Mouse (Mus musculus) CH12.LX (cell line): ENCODE data around the gene Gpr157. TPM values are rescaled to one million over a fixed set of nuclear protein-coding genes. Genes with fewer than 3 reads are reported as not detected.

ENCODE experiments used
- DNase-seq: peaks from one replicate; pipeline ENCODE4 v3.0.0-alpha.2; 2013; ENCODE audit errors: extremely low read depth
- H3K27ac ChIP-seq: 2 replicates; pipeline ENCODE4 v1.5.1; 2012; ENCODE audit warnings: low read depth, mild to moderate bottlenecking, control low read depth, moderate library complexity; ENCODE audit not compliant: insufficient read depth
- H3K27me3 ChIP-seq: replicated peaks from 2 replicates; pipeline ENCODE3; 2012; ENCODE audit warnings: inconsistent platforms
- H3K36me3 ChIP-seq, 2 experiments: replicated peaks in 1 of 2; 2 replicates each; pipeline versions ENCODE3 to v1.6.1; 2012; ENCODE audit warnings: inconsistent platforms in 1 of 2, low read length in 1 of 2, mild to moderate bottlenecking in 1 of 2, mixed read lengths in 1 of 2, moderate library complexity in 1 of 2; ENCODE audit not compliant: control insufficient read depth in 1 of 2, insufficient read depth in 1 of 2
- H3K4me1 ChIP-seq, 2 experiments: 2 replicates each; pipeline ENCODE4 v1.6.1; 2012; ENCODE audit warnings: inconsistent platforms in 1 of 2, moderate library complexity in 1 of 2; ENCODE audit not compliant: insufficient read depth in 2 of 2, control insufficient read depth in 1 of 2
- H3K4me2 ChIP-seq: 2 replicates; pipeline ENCODE4 v1.6.1; 2012; ENCODE audit warnings: low read depth, mild to moderate bottlenecking, control low read depth; ENCODE audit not compliant: poor library complexity, insufficient read depth, severe bottlenecking
- H3K4me3 ChIP-seq, 3 experiments: fragments of 150-350 bp in 1 of 3; sonication (generic) in 1 of 3; replicated peaks in 1 of 3; 2 replicates each; pipeline versions ENCODE3 to v1.5.1; 2011 to 2012; ENCODE audit warnings: low read depth in 2 of 3, low read length in 2 of 3, mild to moderate bottlenecking in 2 of 3, moderate library complexity in 2 of 3, control low read depth in 1 of 3, improper control_type of control experiment in 1 of 3, inconsistent platforms in 1 of 3, mixed read lengths in 1 of 3; ENCODE audit not compliant: poor library complexity in 1 of 3
- H3K79me2 ChIP-seq: replicated peaks from 2 replicates; pipeline ENCODE4 v1.6.1; 2012; ENCODE audit warnings: mild to moderate bottlenecking, moderate library complexity; ENCODE audit not compliant: control insufficient read depth, poor library complexity, insufficient read depth, severe bottlenecking; ENCODE audit errors: extremely low read depth
- H3K9ac ChIP-seq: 2 replicates; pipeline ENCODE4 v1.6.1; 2012; ENCODE audit warnings: low read depth, mild to moderate bottlenecking, control low read depth, moderate library complexity; ENCODE audit not compliant: insufficient read depth
- H3K9me3 ChIP-seq: replicated peaks from 2 replicates; pipeline ENCODE3; 2012; ENCODE audit warnings: low read length, inconsistent platforms, mixed read lengths
- CHD2 ChIP-seq: IDR thresholded peaks from 2 replicates; pipeline ENCODE4 v1.6.1; 2011; ENCODE audit warnings: low read length, improper control_type of control experiment
- CTCF ChIP-seq, 2 experiments: IDR thresholded peaks in 1 of 2; conservative IDR thresholded peaks in 1 of 2; 2 replicates each; pipeline ENCODE4 v1.5.1; 2011 to 2012; ENCODE audit warnings: low read depth in 2 of 2, low read length in 2 of 2, improper control_type of control experiment in 1 of 2, inconsistent platforms in 1 of 2, mild to moderate bottlenecking in 1 of 2, moderate library complexity in 1 of 2
- EP300 ChIP-seq: IDR thresholded peaks from 2 replicates; pipeline ENCODE4 v1.6.1; 2011; ENCODE audit warnings: low read length, improper control_type of control experiment
- ETS1 ChIP-seq: conservative IDR thresholded peaks from 2 replicates; pipeline ENCODE4 v1.6.1; 2012; ENCODE audit warnings: low read depth, mild to moderate bottlenecking, inconsistent platforms, low read length, improper control_type of control experiment, moderate library complexity
- GABPA ChIP-seq: IDR thresholded peaks from 2 replicates; pipeline ENCODE4 v1.6.1; 2012; ENCODE audit warnings: low read depth, low read length, improper control_type of control experiment, inconsistent platforms; ENCODE audit not compliant: insufficient replicate concordance
- HCFC1 ChIP-seq: IDR thresholded peaks from 2 replicates; pipeline ENCODE4 v1.6.1; 2012; ENCODE audit warnings: low read depth, mild to moderate bottlenecking, inconsistent platforms, low read length, improper control_type of control experiment
- IRF4 ChIP-seq: IDR thresholded peaks from 2 replicates; pipeline ENCODE4 v1.6.1; 2014; ENCODE audit warnings: low read depth, mild to moderate bottlenecking, inconsistent platforms, low read length, improper control_type of control experiment
- JUN ChIP-seq: IDR thresholded peaks from 2 replicates; pipeline ENCODE4 v1.6.1; 2011; ENCODE audit warnings: low read depth, mild to moderate bottlenecking, low read length, improper control_type of control experiment, moderate library complexity; ENCODE audit not compliant: insufficient read depth
- MAFK ChIP-seq: IDR thresholded peaks from 2 replicates; pipeline ENCODE4 v1.6.1; 2011; ENCODE audit warnings: low read length, improper control_type of control experiment; ENCODE audit not compliant: insufficient replicate concordance
- MAX ChIP-seq: IDR thresholded peaks from 2 replicates; pipeline ENCODE4 v1.6.1; 2011; ENCODE audit warnings: low read length, improper control_type of control experiment
- MAZ ChIP-seq: IDR thresholded peaks from 2 replicates; pipeline ENCODE4 v1.6.1; 2012; ENCODE audit warnings: low read depth, mild to moderate bottlenecking, inconsistent platforms, low read length, improper control_type of control experiment, moderate library complexity
- MYC ChIP-seq: IDR thresholded peaks from 2 replicates; pipeline ENCODE4 v1.6.1; 2011; ENCODE audit warnings: low read depth, mild to moderate bottlenecking, improper control_type of control experiment, low read length
- NELFE ChIP-seq: IDR thresholded peaks from 2 replicates; pipeline ENCODE4 v1.6.1; 2011; ENCODE audit warnings: low read depth, low read length, improper control_type of control experiment
- NRF1 ChIP-seq: IDR thresholded peaks from 2 replicates; pipeline ENCODE4 v1.6.1; 2014; ENCODE audit warnings: low read depth, mild to moderate bottlenecking, inconsistent platforms, low read length, improper control_type of control experiment, moderate library complexity
- SIN3A ChIP-seq: IDR thresholded peaks from 2 replicates; pipeline ENCODE4 v1.6.1; 2012; ENCODE audit warnings: low read length, improper control_type of control experiment, inconsistent platforms
- SMC3 ChIP-seq: IDR thresholded peaks from 2 replicates; pipeline ENCODE4 v1.6.1; 2011; ENCODE audit warnings: low read depth, low read length, improper control_type of control experiment
- TCF12 ChIP-seq: IDR thresholded peaks from 2 replicates; pipeline ENCODE4 v1.6.1; 2014; ENCODE audit warnings: low read depth, mild to moderate bottlenecking, inconsistent platforms, low read length, improper control_type of control experiment
- UBTF ChIP-seq: IDR thresholded peaks from 2 replicates; pipeline ENCODE4 v1.6.1; 2012; ENCODE audit warnings: low read depth, mild to moderate bottlenecking, inconsistent platforms, low read length, improper control_type of control experiment, moderate library complexity
- USF2 ChIP-seq: conservative IDR thresholded peaks from 2 replicates; pipeline ENCODE4 v1.6.1; 2011; ENCODE audit warnings: low read depth, low read length, improper control_type of control experiment
- ZC3H11A ChIP-seq: IDR thresholded peaks from 2 replicates; pipeline ENCODE4 v1.6.1; 2012; ENCODE audit warnings: low read depth, mild to moderate bottlenecking, inconsistent platforms, low read length, improper control_type of control experiment
- dilution Hi-C: fragments of 300-500 bp; cut with MboI; formaldehyde crosslinking; loops from 2 replicates; pipeline ENCODE4 v1.14.3; 2020; ENCODE audit warnings: low sequenced_read_pairs; ENCODE audit not compliant: extremely low pct_unique_long_range_greater_than_20kb, extremely low pct_ligation_motif_present
- in situ Hi-C: fragments of 300-500 bp; cut with MboI; formaldehyde crosslinking; loops from 3 replicates; pipeline ENCODE4 v1.14.3; 2019; ENCODE audit warnings: low sequenced_read_pairs, low pct_ligation_motif_present, low pct_unique_long_range_greater_than_20kb, mixed read lengths
- polyA plus RNA-seq: library from polyadenylated mRNA; unstranded; fragments of >175 nt; gene quantifications from 2 replicates; pipeline ENCODE4 v1.2.1, GENCODE M21; 2012; ENCODE audit warnings: low read depth; ENCODE audit not compliant: insufficient read length
- total RNA-seq, 2 experiments: library from RNA; depleted of rRNA; stranded (reverse); fragments of 300-350 nt in 1 of 2; fragments of >200 nt in 1 of 2; gene quantifications; 2 replicates each; pipeline ENCODE4 v1.2.3; 2012 to 2014

Gpr157 gene
- total and polyA plus RNA-seq, 3 experiments, result 2.6 to 3.5 (median 2.8) TPM

GRCm38 (mm10) chr4:150085366-150085765 is 1.8 kb upstream of the Gpr157 start:
- DNase-seq, result no peak
- Histone ChIP-seq H3K4me1 (peaks cover 8 to 44% of the 10 kb centered on the region in 2 experiments), H3K27me3 (no peaks in the 10 kb centered on the region), H3K9me3 (peaks cover 8% of the 10 kb centered on the region), H3K9ac (no peak overlapping the region), H3K4me3 (no peak overlapping the region), H3K27ac (no peak overlapping the region), H3K79me2 (no peaks in the 10 kb centered on the region), H3K4me2 (no peak overlapping the region), H3K36me3 (peaks cover 0 to 17% of the 10 kb centered on the region in 2 experiments)
- dilution Hi-C loops (no loop called here), in situ Hi-C loops (no loop called here)
- TF ChIP-seq CTCF (conservative IDR thresholded peaks at IDR 0.05 in 1 of 2, IDR thresholded peaks at IDR 0.05 in 1 of 2; ENCODE audit: low read depth in 2 of 2, low read length in 2 of 2) (peak; percentile 40 to 52; a peak in 3 of 4 replicates), MAFK (no peak), SMC3 (peak; percentile 8; the same call in 1 of the 2 replicates)

GRCm38 (mm10) chr4:150086841-150087160 is 364 bp upstream of the Gpr157 start:
- Histone ChIP-seq H3K9me3 (peaks cover 8% of the 10 kb centered on the region), H3K79me2 (no peaks in the 10 kb centered on the region), H3K4me3 (peak overlapping the region; percentile 33 to 64 (median 34)), H3K4me2 (peak overlapping the region; percentile 68), H3K4me1 (peaks cover 8 to 33% of the 10 kb centered on the region in 2 experiments), H3K36me3 (peaks cover 0 to 28% of the 10 kb centered on the region in 2 experiments), H3K27ac (peak overlapping the region; percentile 49; the same call in 1 of the 2 replicates), H3K9ac (peak overlapping the region; percentile 44; the same call in 1 of the 2 replicates)
- dilution Hi-C loops (no loop called here), in situ Hi-C loops (no loop called here)
- no peak for DNase-seq
- TF ChIP-seq EP300 (peak; percentile 62), SMC3 (no peak), ETS1 (peak; percentile 18; the same call in 1 of the 2 replicates), CHD2 (peak; percentile 32; the same call in 1 of the 2 replicates), NRF1 (no peak), MAZ (peak; percentile 89; the same call in 1 of the 2 replicates), ZC3H11A (no peak), IRF4 (no peak; the same call in 1 of the 2 replicates), MYC (no peak), TCF12 (0 out of 2 replicates have a peak, but pooled peaks have one; percentile 36), GABPA (no peak), MAX (peak; percentile 45; the same call in 1 of the 2 replicates), SIN3A (no peak), USF2 (no peak), UBTF (no peak), JUN (no peak), HCFC1 (no peak), NELFE (0 out of 2 replicates have a peak, but pooled peaks have one; percentile 57)
- TF ChIP-seq, all 38 proteins: peak for 7
- H3K27me3 ChIP-seq, result no peaks in the 10 kb centered on the region
